In genomic region chr12:26620501-26621134, GRCm38 (mm10) we compare ENCODE assay signal across 12 mouse cellular contexts.
DNase-seq lines count a peak whose midpoint lies in the region; ATAC-seq lines count a peak whose summit lies in the region.
"Had no signal": no experiment of that assay in that cellular context is flagged by ENCODE, and none has a peak within 500 bp of the region (broad histone marks: within the 10 kb centered on the region; RNA-seq: fewer than 3 reads in every experiment).

No protein-coding gene starts in this region.

- H3K27me3 ChIP-seq in forebrain, embryonic 10.5 days (ENCODE audit: poor library complexity, severe bottlenecking) = no peaks in the 10 kb centered on the region
- no peaks in the 10 kb centered on the region for H3K27me3 ChIP-seq in hindbrain, embryonic 15.5 days
- H3K27me3 ChIP-seq: intestine, embryonic 15.5 days; Patski had no signal

- peak; percentile 5 for DNase-seq in layer of hippocampus, adult 11-12 months (ENCODE audit: low spot score)
- DNase-seq in layer of hippocampus, postnatal 10 days (ENCODE audit: low spot score in 2 of 2) = no peak
- DNase-seq in forebrain, embryonic 10.5 days (ENCODE audit: extremely low spot score, low spot score) = no peak
- peak; percentile 10 to 16 for DNase-seq in right cerebral cortex, adult 2 months (ENCODE audit: low spot score in 2 of 2)
- DNase-seq in cerebellum, adult 11-12 months = no peak
- no peak for DNase-seq in urinary bladder, postnatal 4 days (ENCODE audit: low spot score in 2 of 2)
- no peak for DNase-seq in urinary bladder, postnatal 25 days (ENCODE audit: low spot score)

- ATAC-seq in hindbrain, embryonic 15.5 days (ENCODE audit: low FRiP score, low read depth) = no peak
- ATAC-seq: intestine, embryonic 15.5 days; Patski had no signal

- H3K4me2 ChIP-seq in hindbrain, embryonic 15.5 days = no peak overlapping the region
- H3K4me2 ChIP-seq: heart, embryonic 11.5 days; intestine, embryonic 15.5 days; lung, embryonic 14.5 days had no signal

- H3K4me3 ChIP-seq in forebrain, embryonic 10.5 days = no peak overlapping the region
- no peak overlapping the region for H3K4me3 ChIP-seq in hindbrain, embryonic 15.5 days
- H3K4me3 ChIP-seq: intestine, embryonic 15.5 days had no signal

- peaks cover 12% of the 10 kb centered on the region; the same call in 1 of the 2 replicates for H3K4me1 ChIP-seq in forebrain, embryonic 10.5 days
- peaks cover 14% of the 10 kb centered on the region for H3K4me1 ChIP-seq in hindbrain, embryonic 15.5 days (replicated peaks)
- H3K4me1 ChIP-seq: intestine, embryonic 15.5 days had no signal

- 84% methylated on average over 8 of the region's 8 CpGs for WGBS in forebrain, embryonic 10.5 days
- WGBS in hindbrain, embryonic 15.5 days = 47% methylated on average over 8 of the region's 8 CpGs

- no peak overlapping the region for H3K9ac ChIP-seq in hindbrain, embryonic 15.5 days
- H3K9ac ChIP-seq: intestine, embryonic 15.5 days; lung, embryonic 14.5 days had no signal

- H3K36me3 ChIP-seq in forebrain, embryonic 10.5 days (replicated peaks) = no peaks in the 10 kb centered on the region
- no peaks in the 10 kb centered on the region for H3K36me3 ChIP-seq in hindbrain, embryonic 15.5 days
- H3K36me3 ChIP-seq: intestine, embryonic 15.5 days had no signal

- H3K27ac ChIP-seq in forebrain, embryonic 10.5 days = peak overlapping the region; percentile 31; the same call in 1 of the 2 replicates
- peak overlapping the region; percentile 41 for H3K27ac ChIP-seq in hindbrain, embryonic 15.5 days (replicated peaks)
- H3K27ac ChIP-seq: intestine, embryonic 15.5 days had no signal

- H3K9me3 ChIP-seq in forebrain, embryonic 10.5 days = no peaks in the 10 kb centered on the region
- no peaks in the 10 kb centered on the region for H3K9me3 ChIP-seq in hindbrain, embryonic 15.5 days
- H3K9me3 ChIP-seq: intestine, embryonic 15.5 days had no signal

Comparison
In these comparisons a context has a peak if more than half of its experiments do, and no peak if none do; other contexts are left out.
1. DNase-seq: peak in layer of hippocampus, adult 11-12 months (single experiment) and right cerebral cortex, adult 2 months (2 of 2); none in layer of hippocampus, postnatal 10 days (0 of 2), forebrain, embryonic 10.5 days (single experiment), cerebellum, adult 11-12 months (single experiment), urinary bladder, postnatal 4 days (0 of 2) and urinary bladder, postnatal 25 days (single experiment).